Mouse (Mus musculus): Measurements from ENCODE around the gene Abcb6.

DNA sequence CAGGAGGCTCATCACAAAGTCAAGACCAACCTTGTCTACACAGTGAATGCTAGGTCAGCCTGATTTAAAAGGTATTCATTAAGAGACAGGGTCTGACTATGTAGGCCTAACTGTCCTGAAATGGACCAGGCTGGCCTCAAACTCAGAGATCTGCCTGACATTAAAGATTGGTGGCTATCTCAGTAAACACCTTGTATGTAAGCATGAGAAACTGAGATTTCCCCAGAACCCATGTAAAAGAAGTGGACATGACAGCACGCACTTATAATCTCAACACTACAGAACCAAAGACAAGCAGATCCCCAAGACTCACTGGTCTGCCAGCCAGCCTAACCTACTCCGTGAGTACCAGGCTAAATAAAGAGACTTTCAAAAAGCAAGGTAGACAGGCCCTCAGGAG lies 41.7 kb downstream of the Abcb6 start:
- TF ChIP-seq POLR2A (IDR thresholded peaks at IDR 0.05; ENCODE audit: extremely low read depth, insufficient read depth, low read length) = no peak
- TF ChIP-seq CTCF (IDR thresholded peaks at IDR 0.05; ENCODE audit: extremely low read depth, insufficient read depth, low read length) = no peak
